Mouse (Mus musculus): ENCODE measurements around the gene Bpifb1. TPM values are rescaled to one million over a fixed set of nuclear protein-coding genes. Genes with fewer than 3 reads are reported as not detected.

Bpifb1 gene
- polyA plus RNA-seq (2014; fragmentation: Illumina TruSeq; extraction: RNeasy Lipid Tissue Mini Kit (QIAGEN cat#74804); ENCODE audit: low replicate concordance) = not detected

GRCm38 (mm10) chr2:154190546-154191258 is at the start of gene Bpifb1:
Bpifb1 (plus strand) TSS chr2:154190818.

GRCm38 (mm10) chr2:154142580-154142979 is 48.0 kb upstream of the Bpifb1 start, which contains the start of gene Bpifa1:
Bpifa1 (plus strand) TSS chr2:154142880.

GRCm38 (mm10) chr2:154162307-154162706 is 28.3 kb upstream of the Bpifb1 start, which contains the start of gene Bpifa5:
Bpifa5 (plus strand) TSS chr2:154162607.

GRCm38 (mm10) chr2:154223265-154223916 is 32.8 kb downstream of the Bpifb1 start, which contains the start of gene Bpifb5:
Bpifb5 (plus strand) TSS chr2:154223742.

GRCm38 (mm10) chr2:154257554-154257953 is 66.9 kb downstream of the Bpifb1 start, which contains the start of gene Bpifb9a:
Bpifb9a (plus strand) TSS chr2:154257854.

Other genes with a start within 250 kb of the Bpifb1 start
- gene Bpifa6, start 215.9 kb upstream of the Bpifb1 start, polyA plus RNA-seq (2014; fragmentation: Illumina TruSeq; extraction: RNeasy Lipid Tissue Mini Kit (QIAGEN cat#74804); ENCODE audit: low replicate concordance) = not detected
- gene Bpifa2, start 182.6 kb upstream of the Bpifb1 start, polyA plus RNA-seq (2014; fragmentation: Illumina TruSeq; extraction: RNeasy Lipid Tissue Mini Kit (QIAGEN cat#74804); ENCODE audit: low replicate concordance) = not detected
- not detected for gene Bpifa3, start 60.5 kb upstream of the Bpifb1 start, polyA plus RNA-seq (2014; fragmentation: Illumina TruSeq; extraction: RNeasy Lipid Tissue Mini Kit (QIAGEN cat#74804); ENCODE audit: low replicate concordance)
- gene Bpifa1, start 47.9 kb upstream of the Bpifb1 start, polyA plus RNA-seq (2014; fragmentation: Illumina TruSeq; extraction: RNeasy Lipid Tissue Mini Kit (QIAGEN cat#74804); ENCODE audit: low replicate concordance) = not detected
- not detected for gene Bpifa5, start 28.2 kb upstream of the Bpifb1 start, polyA plus RNA-seq (2014; fragmentation: Illumina TruSeq; extraction: RNeasy Lipid Tissue Mini Kit (QIAGEN cat#74804); ENCODE audit: low replicate concordance)
- gene Bpifb5, start 32.9 kb downstream of the Bpifb1 start, polyA plus RNA-seq (2014; fragmentation: Illumina TruSeq; extraction: RNeasy Lipid Tissue Mini Kit (QIAGEN cat#74804); ENCODE audit: low replicate concordance) = not detected
- gene Bpifb9a, start 67.0 kb downstream of the Bpifb1 start, polyA plus RNA-seq (2014; fragmentation: Illumina TruSeq; extraction: RNeasy Lipid Tissue Mini Kit (QIAGEN cat#74804); ENCODE audit: low replicate concordance) = not detected
- not detected for gene Bpifb9b, start 116.4 kb downstream of the Bpifb1 start, polyA plus RNA-seq (2014; fragmentation: Illumina TruSeq; extraction: RNeasy Lipid Tissue Mini Kit (QIAGEN cat#74804); ENCODE audit: low replicate concordance)
- 9.1 TPM for gene Cdk5rap1, start 182.2 kb downstream of the Bpifb1 start, polyA plus RNA-seq (2014; fragmentation: Illumina TruSeq; extraction: RNeasy Lipid Tissue Mini Kit (QIAGEN cat#74804); ENCODE audit: low replicate concordance)
- not detected for gene Snta1, start 217.3 kb downstream of the Bpifb1 start, polyA plus RNA-seq (2014; fragmentation: Illumina TruSeq; extraction: RNeasy Lipid Tissue Mini Kit (QIAGEN cat#74804); ENCODE audit: low replicate concordance)
- gene Cbfa2t2, start 245.7 kb downstream of the Bpifb1 start, polyA plus RNA-seq (2014; fragmentation: Illumina TruSeq; extraction: RNeasy Lipid Tissue Mini Kit (QIAGEN cat#74804); ENCODE audit: low replicate concordance) = 9.2 TPM

Data from small intestine, adult 10 weeks (tissue).